Mouse (Mus musculus): ENCODE data around the gene Nudt16. TPM values are rescaled to one million over a fixed set of nuclear protein-coding genes. Genes with fewer than 3 reads are reported as not detected.
"Not testable (repeated sequence)": the region's sequence is repeated elsewhere in the genome, so short reads cannot be mapped to it uniquely, and the experiment has no call there.

The Nudt16 gene
- 16.2 and 16.8 TPM in 2 replicates for polyA plus RNA-seq (2014; fragmentation: Nextera tagmentation; extraction: Ambion mirVana)

DNA sequence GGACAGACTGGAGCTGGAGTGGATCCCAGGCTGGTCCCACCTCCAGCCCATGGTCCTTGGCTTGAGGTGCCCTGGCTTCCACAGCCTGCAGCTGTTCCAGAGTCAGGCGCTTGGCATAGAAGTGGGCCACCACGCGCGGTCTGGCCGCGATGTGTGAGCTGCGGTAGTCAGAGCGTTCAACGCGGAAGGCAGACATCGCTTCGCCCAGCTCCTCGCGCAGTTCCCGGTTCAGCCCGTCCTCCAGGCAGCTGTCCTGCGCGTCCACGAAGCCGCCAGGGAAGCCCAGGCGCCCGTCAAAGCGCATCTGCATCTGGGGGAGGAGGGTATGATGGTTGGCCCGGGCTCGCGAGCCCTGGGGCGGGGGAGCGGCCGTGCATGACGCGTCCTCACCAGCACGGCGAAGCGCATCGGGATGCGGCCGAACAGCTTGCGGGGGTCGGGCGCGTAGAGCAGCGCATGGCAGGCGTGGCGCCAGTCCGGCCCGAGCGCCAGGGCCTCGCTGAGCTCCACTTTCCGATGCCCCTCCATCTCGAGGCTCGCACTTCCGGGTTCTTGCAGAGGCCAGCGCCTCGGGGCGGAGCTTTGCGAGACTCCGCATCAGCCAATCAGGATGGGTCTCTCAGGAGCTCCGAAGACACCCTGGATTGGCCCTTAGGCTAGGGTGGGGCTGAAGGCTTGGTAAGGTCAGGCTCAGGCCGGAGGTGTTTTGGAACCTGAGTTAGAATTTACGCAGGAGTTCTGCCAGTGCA is at the start of gene Nudt16:
Gene Nudt16 (minus strand): TSS at position 572 of the 749 bp plus-strand sequence.
- Histone ChIP-seq H3K9ac (ENCODE audit: low read length) (peak within 1 kb of the TSS; percentile 81), H3K27ac (ENCODE audit: low read depth, low read length) (peak within 1 kb of the TSS; percentile 49), H3K27me3 (ENCODE audit: control insufficient read depth, insufficient read depth, low read length) (no peaks in the 10 kb centered on the region), H3K4me2 (ENCODE audit: low read depth) (peak within 1 kb of the TSS; percentile 89), H3K9me3 (ENCODE audit: control insufficient read depth, low read length) (no peaks in the 10 kb centered on the region), H3K36me3 (ENCODE audit: control insufficient read depth, insufficient read depth, low read length) (no peaks in the 10 kb centered on the region), H3K4me3 (ENCODE audit: low read depth, low read length) (peak within 1 kb of the TSS; percentile 66), H3K4me1 (ENCODE audit: control insufficient read depth, insufficient read depth, low read length) (no peaks in the 10 kb centered on the region)
- DNase-seq (ENCODE audit: low spot score) (peak; percentile 92), ATAC-seq (ENCODE audit: insufficient read depth, low FRiP score, low TSS enrichment) (peak; percentile 98)
- under 1% methylated on average over 60 of the region's 60 CpGs for WGBS

DNA sequence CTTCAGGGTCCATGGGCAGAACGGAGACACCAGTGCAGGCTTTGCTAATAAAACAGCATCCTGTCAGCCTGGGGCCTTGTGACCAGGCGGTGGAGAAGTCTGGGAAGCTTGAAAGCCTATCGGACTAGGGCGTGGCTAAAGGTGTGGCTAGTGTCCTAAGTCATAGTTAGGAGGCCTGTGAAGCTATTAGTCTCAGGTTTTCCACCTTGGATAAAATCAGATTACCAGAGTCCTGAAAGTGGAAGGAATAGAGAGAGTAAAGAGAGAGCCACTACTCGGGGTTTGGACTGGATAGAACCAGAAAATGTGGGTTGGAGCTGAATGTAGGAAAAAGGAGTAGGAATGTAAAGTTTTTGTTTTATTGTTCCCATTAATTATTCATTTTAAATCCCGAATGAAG is 13.4 kb upstream of the Nudt16 start, which contains the start of gene 1700080E11Rik:
Gene 1700080E11Rik (minus strand): TSS at position 101 of the 400 bp plus-strand sequence.
- DNase-seq (ENCODE audit: low spot score) (no peak), ATAC-seq (ENCODE audit: insufficient read depth, low FRiP score, low TSS enrichment) (no peak)
- H3K4me3 ChIP-seq (ENCODE audit: low read depth, low read length), result no peak within 1 kb of the TSS
- no peaks in the 10 kb centered on the region for H3K36me3 ChIP-seq (ENCODE audit: control insufficient read depth, insufficient read depth, low read length)
- WGBS, result 78% methylated on average over 6 of the region's 6 CpGs
- H3K27me3 ChIP-seq (ENCODE audit: control insufficient read depth, insufficient read depth, low read length), result no peaks in the 10 kb centered on the region
- H3K27ac ChIP-seq (ENCODE audit: low read depth, low read length), result no peak within 1 kb of the TSS
- no peaks in the 10 kb centered on the region for H3K9me3 ChIP-seq (ENCODE audit: control insufficient read depth, low read length)
- no peak within 1 kb of the TSS for H3K4me2 ChIP-seq (ENCODE audit: low read depth)
- H3K4me1 ChIP-seq (ENCODE audit: control insufficient read depth, insufficient read depth, low read length), result no peaks in the 10 kb centered on the region
- H3K9ac ChIP-seq (ENCODE audit: low read length), result no peak within 1 kb of the TSS

DNA sequence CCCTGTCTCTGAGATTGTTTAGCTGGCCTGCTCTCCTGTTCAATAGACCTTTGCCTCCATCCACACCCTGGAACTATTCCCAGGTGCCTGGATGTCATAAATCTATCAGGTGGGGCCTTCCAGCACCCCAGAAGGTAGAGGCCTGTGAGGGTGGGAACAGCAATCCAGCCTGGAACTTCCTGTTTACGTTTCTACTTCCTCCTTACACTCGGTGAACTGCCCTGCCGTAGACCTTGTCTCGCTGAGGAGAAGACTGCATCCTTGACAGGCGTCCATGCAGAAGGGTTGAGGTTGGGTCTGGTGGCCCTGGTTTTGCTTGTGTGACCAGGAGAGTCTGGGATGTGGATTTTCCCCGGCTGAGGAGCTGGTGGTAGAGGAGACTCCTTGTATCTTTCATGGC is 7.6 kb upstream of the Nudt16 start:
- H3K27ac ChIP-seq (ENCODE audit: low read depth, low read length), result no peak overlapping the region
- DNase-seq (ENCODE audit: low spot score) (no peak), ATAC-seq (ENCODE audit: insufficient read depth, low FRiP score, low TSS enrichment) (no peak)
- no peak overlapping the region for H3K4me2 ChIP-seq (ENCODE audit: low read depth)
- no peaks in the 10 kb centered on the region for H3K4me1 ChIP-seq (ENCODE audit: control insufficient read depth, insufficient read depth, low read length)
- H3K36me3 ChIP-seq (ENCODE audit: control insufficient read depth, insufficient read depth, low read length), result no peaks in the 10 kb centered on the region
- H3K4me3 ChIP-seq (ENCODE audit: low read depth, low read length), result no peak overlapping the region
- 83% methylated on average over 6 of the region's 6 CpGs for WGBS
- H3K9ac ChIP-seq (ENCODE audit: low read length), result no peak overlapping the region
- no peaks in the 10 kb centered on the region for H3K9me3 ChIP-seq (ENCODE audit: control insufficient read depth, low read length)
- no peaks in the 10 kb centered on the region for H3K27me3 ChIP-seq (ENCODE audit: control insufficient read depth, insufficient read depth, low read length)

GRCm38 (mm10) chr9:105136404-105136803 is 4.8 kb upstream of the Nudt16 start:
- Histone ChIP-seq H3K4me2 (ENCODE audit: low read depth) (no peak overlapping the region), H3K4me3 (ENCODE audit: low read depth, low read length) (no peak overlapping the region), H3K27me3 (ENCODE audit: control insufficient read depth, insufficient read depth, low read length) (no peaks in the 10 kb centered on the region), H3K9me3 (ENCODE audit: control insufficient read depth, low read length) (no peaks in the 10 kb centered on the region), H3K27ac (ENCODE audit: low read depth, low read length) (no peak overlapping the region), H3K4me1 (ENCODE audit: control insufficient read depth, insufficient read depth, low read length) (no peaks in the 10 kb centered on the region), H3K9ac (ENCODE audit: low read length) (no peak overlapping the region), H3K36me3 (ENCODE audit: control insufficient read depth, insufficient read depth, low read length) (no peaks in the 10 kb centered on the region)
- 24% methylated on average over 1 of the region's 1 CpGs for WGBS
- ATAC-seq (ENCODE audit: insufficient read depth, low FRiP score, low TSS enrichment) (no peak), DNase-seq (ENCODE audit: low spot score) (no peak)

GRCm38 (mm10) chr9:105134536-105134935 is 2.9 kb upstream of the Nudt16 start:
- no peak overlapping the region for H3K4me3 ChIP-seq (ENCODE audit: low read depth, low read length)
- ATAC-seq (ENCODE audit: insufficient read depth, low FRiP score, low TSS enrichment), result no peak
- no peak for DNase-seq (ENCODE audit: low spot score)
- H3K9ac ChIP-seq (ENCODE audit: low read length), result no peak overlapping the region
- no peak overlapping the region for H3K4me2 ChIP-seq (ENCODE audit: low read depth)
- no peaks in the 10 kb centered on the region for H3K36me3 ChIP-seq (ENCODE audit: control insufficient read depth, insufficient read depth, low read length)
- H3K9me3 ChIP-seq (ENCODE audit: control insufficient read depth, low read length), result no peaks in the 10 kb centered on the region
- H3K27ac ChIP-seq (ENCODE audit: low read depth, low read length), result no peak overlapping the region
- no peaks in the 10 kb centered on the region for H3K4me1 ChIP-seq (ENCODE audit: control insufficient read depth, insufficient read depth, low read length)
- 89% methylated on average over 5 of the region's 5 CpGs for WGBS
- H3K27me3 ChIP-seq (ENCODE audit: control insufficient read depth, insufficient read depth, low read length), result no peaks in the 10 kb centered on the region

GRCm38 (mm10) chr9:105132002-105132367 is 361 bp upstream of the Nudt16 start:
- Histone ChIP-seq H3K4me3 (ENCODE audit: low read depth, low read length) (peak overlapping the region; percentile 66), H3K9me3 (ENCODE audit: control insufficient read depth, low read length) (no peaks in the 10 kb centered on the region), H3K9ac (ENCODE audit: low read length) (peak overlapping the region; percentile 81; the same call in 1 of the 2 replicates), H3K27me3 (ENCODE audit: control insufficient read depth, insufficient read depth, low read length) (no peaks in the 10 kb centered on the region), H3K27ac (ENCODE audit: low read depth, low read length) (no peak overlapping the region; the same call in 1 of the 2 replicates), H3K4me1 (ENCODE audit: control insufficient read depth, insufficient read depth, low read length) (no peaks in the 10 kb centered on the region), H3K4me2 (ENCODE audit: low read depth) (peak overlapping the region; percentile 89), H3K36me3 (ENCODE audit: control insufficient read depth, insufficient read depth, low read length) (no peaks in the 10 kb centered on the region)
- ATAC-seq (ENCODE audit: insufficient read depth, low FRiP score, low TSS enrichment) (peak; percentile 25; the same call in 1 of the 2 replicates), DNase-seq (ENCODE audit: low spot score) (no peak)
- WGBS, result 24% methylated on average over 5 of the region's 5 CpGs

DNA sequence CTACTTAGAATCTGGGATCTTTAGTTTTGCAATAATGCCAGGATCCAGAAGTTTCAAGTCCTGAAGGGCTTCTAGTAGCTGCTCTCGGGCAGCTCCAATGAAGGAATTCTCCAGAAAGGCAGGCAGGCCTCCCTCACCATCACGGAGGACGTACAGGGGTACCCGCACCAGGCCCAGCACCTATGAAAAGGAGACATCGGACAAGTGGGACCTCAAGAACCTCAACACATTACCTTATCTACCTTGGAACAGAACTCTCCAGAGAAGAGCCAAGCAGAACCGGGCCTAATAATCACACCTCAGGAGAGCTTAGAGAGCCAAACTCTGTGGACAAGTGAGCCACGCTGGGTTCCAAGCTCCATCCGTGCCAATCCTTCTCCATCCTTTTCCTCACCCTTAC is 1.3 kb downstream of the Nudt16 start:
- WGBS, result 92% methylated on average over 8 of the region's 8 CpGs
- ATAC-seq (ENCODE audit: insufficient read depth, low FRiP score, low TSS enrichment) (no peak), DNase-seq (ENCODE audit: low spot score) (no peak)
- Histone ChIP-seq H3K4me2 (ENCODE audit: low read depth) (no peak overlapping the region), H3K4me3 (ENCODE audit: low read depth, low read length) (no peak overlapping the region), H3K4me1 (ENCODE audit: control insufficient read depth, insufficient read depth, low read length) (no peaks in the 10 kb centered on the region), H3K27ac (ENCODE audit: low read depth, low read length) (no peak overlapping the region), H3K36me3 (ENCODE audit: control insufficient read depth, insufficient read depth, low read length) (no peaks in the 10 kb centered on the region), H3K9me3 (ENCODE audit: control insufficient read depth, low read length) (no peaks in the 10 kb centered on the region), H3K27me3 (ENCODE audit: control insufficient read depth, insufficient read depth, low read length) (no peaks in the 10 kb centered on the region), H3K9ac (ENCODE audit: low read length) (no peak overlapping the region; the same call in 1 of the 2 replicates)

DNA sequence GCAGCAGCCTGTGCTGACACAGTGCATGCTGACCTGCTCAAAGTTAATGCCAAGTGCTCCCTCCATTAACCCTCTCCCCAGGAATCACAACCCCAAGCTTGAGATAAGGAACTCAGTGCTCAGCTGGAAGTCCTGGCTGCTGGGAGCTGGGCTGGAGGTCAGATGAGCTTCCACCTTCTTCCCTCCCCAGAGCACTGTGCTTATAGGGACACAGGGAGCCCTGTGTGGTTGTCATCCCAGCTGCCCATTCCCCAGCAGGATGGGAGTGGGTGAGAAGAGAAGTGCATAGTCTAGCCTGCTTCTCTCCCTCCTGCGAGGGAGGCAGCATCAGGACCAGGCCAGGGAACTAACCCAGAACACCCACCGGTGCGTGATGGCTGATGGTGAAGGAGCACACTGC is 6.4 kb downstream of the Nudt16 start:
- not testable (repeated sequence) for ATAC-seq (ENCODE audit: insufficient read depth, low FRiP score, low TSS enrichment); H3K9ac ChIP-seq (ENCODE audit: low read length); H3K4me3 ChIP-seq (ENCODE audit: low read depth, low read length); H3K36me3 ChIP-seq (ENCODE audit: control insufficient read depth, insufficient read depth, low read length); H3K4me2 ChIP-seq (ENCODE audit: low read depth); H3K27me3 ChIP-seq (ENCODE audit: control insufficient read depth, insufficient read depth, low read length); DNase-seq (ENCODE audit: low spot score); H3K27ac ChIP-seq (ENCODE audit: low read depth, low read length); H3K4me1 ChIP-seq (ENCODE audit: control insufficient read depth, insufficient read depth, low read length); H3K9me3 ChIP-seq (ENCODE audit: control insufficient read depth, low read length)
- 80% methylated on average over 3 of the region's 3 CpGs for WGBS

DNA sequence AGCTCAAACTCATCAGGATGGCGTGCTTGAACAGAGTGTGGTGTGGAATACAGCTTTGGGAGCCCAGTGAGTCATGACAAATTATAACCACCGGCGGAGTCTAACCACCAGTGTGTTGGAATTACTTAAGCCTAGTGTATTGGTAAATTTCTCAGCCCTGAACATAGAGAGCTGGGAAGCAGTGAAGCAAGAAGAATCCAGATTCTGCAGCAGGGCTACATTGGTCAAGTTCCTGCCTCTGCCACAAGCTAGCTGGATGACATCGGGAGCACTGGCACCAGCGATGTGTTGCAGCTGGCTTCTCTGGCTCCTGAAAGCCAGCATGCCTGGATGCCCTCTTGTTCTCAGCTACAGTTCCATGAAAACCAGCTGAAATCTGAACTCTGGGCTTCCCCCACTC is 27.7 kb downstream of the Nudt16 start:
- DNase-seq (ENCODE audit: low spot score) (no peak), ATAC-seq (ENCODE audit: insufficient read depth, low FRiP score, low TSS enrichment) (no peak)
- WGBS, result 93% methylated on average over 5 of the region's 5 CpGs
- Histone ChIP-seq H3K36me3 (ENCODE audit: control insufficient read depth, insufficient read depth, low read length) (no peaks in the 10 kb centered on the region), H3K4me3 (ENCODE audit: low read depth, low read length) (no peak overlapping the region), H3K27ac (ENCODE audit: low read depth, low read length) (no peak overlapping the region), H3K9me3 (ENCODE audit: control insufficient read depth, low read length) (no peaks in the 10 kb centered on the region), H3K4me1 (ENCODE audit: control insufficient read depth, insufficient read depth, low read length) (no peaks in the 10 kb centered on the region), H3K9ac (ENCODE audit: low read length) (no peak overlapping the region), H3K27me3 (ENCODE audit: control insufficient read depth, insufficient read depth, low read length) (no peaks in the 10 kb centered on the region), H3K4me2 (ENCODE audit: low read depth) (no peak overlapping the region)

Measured in neural tube, embryonic 11.5 days (tissue).